Mouse (Mus musculus): ENCODE results near the gene Uvrag. TPM values are rescaled to one million over a fixed set of nuclear protein-coding genes. Genes with fewer than 3 reads are reported as not detected.
A peak's percentile ranks its signal among the peaks of the same experiment; 100 is the strongest.

Uvrag gene
- polyA plus RNA-seq, 1 experiment from 2014 or later = 16.7 TPM

DNA sequence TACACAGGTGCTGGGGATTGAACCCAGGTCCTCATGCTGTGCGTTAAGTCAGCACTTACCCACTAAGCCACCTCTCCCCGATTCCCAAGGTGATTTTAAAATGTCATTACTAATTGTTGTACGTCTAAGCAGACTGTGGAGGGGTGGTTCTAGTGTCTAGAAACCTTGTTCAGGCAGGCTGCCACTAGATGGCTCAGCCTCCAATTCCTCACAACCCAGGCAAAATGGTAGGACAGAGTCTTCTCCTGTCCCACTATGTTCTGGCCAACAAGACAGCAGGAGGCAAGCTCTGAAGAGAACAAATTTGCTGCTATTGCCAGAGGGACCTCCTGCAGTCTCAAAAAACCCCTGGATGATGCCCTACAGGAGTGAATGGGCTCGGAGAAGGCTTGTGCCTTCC, 259.1 kb downstream of the Uvrag start:
- Histone ChIP-seq H3K27me3 (ENCODE audit: control insufficient read depth, insufficient read depth, low read length) (no peaks in the 10 kb centered on the region), H3K36me3 (ENCODE audit: control insufficient read depth, insufficient read depth, low read length) (no peaks in the 10 kb centered on the region), H3K4me3 (ENCODE audit: low read depth, low read length) (no peak overlapping the region), H3K4me2 (no peak overlapping the region), H3K9ac (ENCODE audit: low read depth, low read length) (no peak overlapping the region), H3K27ac (ENCODE audit: low read depth, low read length) (no peak overlapping the region), H3K4me1 (ENCODE audit: control insufficient read depth, insufficient read depth, low read length) (peaks cover 4% of the 10 kb centered on the region), H3K9me3 (replicated peaks; ENCODE audit: control insufficient read depth, low read length) (no peaks in the 10 kb centered on the region)
- no peak for ATAC-seq (replicated peaks; ENCODE audit: insufficient number of reproducible peaks, low FRiP score, low TSS enrichment)
- 61% methylated on average over 4 of the region's 4 CpGs for WGBS (ENCODE audit: insufficient replicate concordance)

- no peaks in the 10 kb centered on the region for H3K27me3 ChIP-seq (ENCODE audit: control insufficient read depth, insufficient read depth, low read length)
- H3K4me2 ChIP-seq = no peak overlapping the region
- H3K27ac ChIP-seq (ENCODE audit: low read depth, low read length) = no peak overlapping the region
- 76% methylated on average over 2 of the region's 2 CpGs for WGBS (ENCODE audit: insufficient replicate concordance)
- no peak overlapping the region for H3K4me3 ChIP-seq (ENCODE audit: low read depth, low read length)
- H3K9me3 ChIP-seq (replicated peaks; ENCODE audit: control insufficient read depth, low read length) = no peaks in the 10 kb centered on the region
- peaks cover 22% of the 10 kb centered on the region for H3K4me1 ChIP-seq (ENCODE audit: control insufficient read depth, insufficient read depth, low read length)
- no peak for ATAC-seq (replicated peaks; ENCODE audit: insufficient number of reproducible peaks, low FRiP score, low TSS enrichment)
- no peaks in the 10 kb centered on the region for H3K36me3 ChIP-seq (ENCODE audit: control insufficient read depth, insufficient read depth, low read length)
- no peak overlapping the region for H3K9ac ChIP-seq (ENCODE audit: low read depth, low read length)
Measured at GRCm38 (mm10) chr7:98879176-98879575, 261.8 kb downstream of the Uvrag start.

DNA sequence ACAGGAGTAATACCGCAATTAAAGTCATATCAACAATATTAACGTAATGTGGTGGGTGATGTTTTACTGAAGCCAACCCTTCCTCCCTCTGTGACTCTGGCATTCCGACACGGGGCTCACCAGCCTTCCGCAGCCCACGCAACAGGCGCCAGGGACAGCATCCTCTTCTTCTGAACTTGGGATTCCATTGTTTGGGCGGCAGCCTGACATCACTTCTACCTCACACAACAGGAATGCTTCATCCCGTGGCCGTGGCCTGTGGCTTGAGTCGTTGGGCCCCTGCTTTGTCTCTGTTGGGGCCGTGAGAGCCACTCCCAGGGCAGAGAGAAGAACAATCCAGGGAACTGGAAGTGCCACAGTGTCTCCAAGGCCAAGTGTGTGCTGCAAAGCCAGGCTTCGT, 264.8 kb downstream of the Uvrag start:
- ATAC-seq (replicated peaks; ENCODE audit: insufficient number of reproducible peaks, low FRiP score, low TSS enrichment) = no peak
- Histone ChIP-seq H3K4me2 (no peak overlapping the region), H3K4me1 (ENCODE audit: control insufficient read depth, insufficient read depth, low read length) (peaks cover 26% of the 10 kb centered on the region), H3K9me3 (replicated peaks; ENCODE audit: control insufficient read depth, low read length) (no peaks in the 10 kb centered on the region), H3K27ac (ENCODE audit: low read depth, low read length) (no peak overlapping the region), H3K36me3 (ENCODE audit: control insufficient read depth, insufficient read depth, low read length) (no peaks in the 10 kb centered on the region), H3K4me3 (ENCODE audit: low read depth, low read length) (no peak overlapping the region), H3K9ac (ENCODE audit: low read depth, low read length) (no peak overlapping the region), H3K27me3 (ENCODE audit: control insufficient read depth, insufficient read depth, low read length) (0 out of 2 replicates have a peak, but pooled peaks cover 2% of the 10 kb centered on the region)
- WGBS (ENCODE audit: insufficient replicate concordance) = 36% methylated on average over 13 of the region's 13 CpGs

GRCm38 (mm10) chr7:98875390-98875990, 265.5 kb downstream of the Uvrag start:
- peaks cover 32% of the 10 kb centered on the region for H3K4me1 ChIP-seq (ENCODE audit: control insufficient read depth, insufficient read depth, low read length)

DNA sequence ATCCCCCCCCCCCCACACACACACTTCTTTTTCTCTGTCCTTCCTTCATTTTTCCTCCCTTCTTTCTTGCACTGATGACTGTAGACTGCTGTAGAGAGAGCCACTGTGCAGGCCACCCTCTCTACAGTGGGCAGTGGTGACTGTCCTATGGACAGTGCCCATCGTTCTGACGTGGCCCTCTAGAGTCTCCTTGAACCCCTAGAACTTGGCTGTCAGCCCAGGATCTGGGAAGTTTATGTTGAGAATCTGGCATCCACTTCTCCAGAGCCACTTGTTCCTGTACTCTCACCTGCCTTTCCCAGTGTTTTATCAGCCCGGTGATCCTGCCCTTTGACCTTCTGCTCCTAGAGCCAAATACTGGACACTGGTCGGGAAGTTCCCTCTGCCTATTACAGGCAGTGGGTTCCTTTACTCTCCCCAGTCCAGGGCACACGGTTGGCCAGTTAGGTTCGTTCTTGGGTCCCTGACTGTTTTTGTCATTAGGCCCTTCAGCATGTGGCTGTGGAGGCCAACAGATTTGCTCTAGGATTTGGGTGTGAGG, 266.5 kb downstream of the Uvrag start:
- no peak overlapping the region for H3K9ac ChIP-seq (ENCODE audit: low read depth, low read length)
- 49% methylated on average over 6 of the region's 6 CpGs for WGBS (ENCODE audit: insufficient replicate concordance)
- H3K4me2 ChIP-seq = no peak overlapping the region
- H3K4me3 ChIP-seq (ENCODE audit: low read depth, low read length) = no peak overlapping the region
- H3K27me3 ChIP-seq (ENCODE audit: control insufficient read depth, insufficient read depth, low read length) = 0 out of 2 replicates have a peak, but pooled peaks cover 3% of the 10 kb centered on the region
- no peak for ATAC-seq (replicated peaks; ENCODE audit: insufficient number of reproducible peaks, low FRiP score, low TSS enrichment)
- no peaks in the 10 kb centered on the region for H3K9me3 ChIP-seq (replicated peaks; ENCODE audit: control insufficient read depth, low read length)
- H3K27ac ChIP-seq (ENCODE audit: low read depth, low read length) = no peak overlapping the region
- H3K4me1 ChIP-seq (ENCODE audit: control insufficient read depth, insufficient read depth, low read length) = peaks cover 36% of the 10 kb centered on the region
- no peaks in the 10 kb centered on the region for H3K36me3 ChIP-seq (ENCODE audit: control insufficient read depth, insufficient read depth, low read length)

More at GRCm38 (mm10) chr7:98875390-98875990, 265.5 kb downstream of the Uvrag start:
- H3K36me3 ChIP-seq (ENCODE audit: control insufficient read depth, insufficient read depth, low read length) = no peaks in the 10 kb centered on the region
- H3K4me2 ChIP-seq = no peak overlapping the region
- no peak overlapping the region for H3K4me3 ChIP-seq (ENCODE audit: low read depth, low read length)
- 32% methylated on average over 13 of the region's 13 CpGs for WGBS (ENCODE audit: insufficient replicate concordance)
- no peak for ATAC-seq (replicated peaks; ENCODE audit: insufficient number of reproducible peaks, low FRiP score, low TSS enrichment)
- H3K27ac ChIP-seq (ENCODE audit: low read depth, low read length) = no peak overlapping the region
- H3K27me3 ChIP-seq (ENCODE audit: control insufficient read depth, insufficient read depth, low read length) = 0 out of 2 replicates have a peak, but pooled peaks cover 3% of the 10 kb centered on the region
- no peaks in the 10 kb centered on the region for H3K9me3 ChIP-seq (replicated peaks; ENCODE audit: control insufficient read depth, low read length)
- H3K9ac ChIP-seq (ENCODE audit: low read depth, low read length) = no peak overlapping the region

DNA sequence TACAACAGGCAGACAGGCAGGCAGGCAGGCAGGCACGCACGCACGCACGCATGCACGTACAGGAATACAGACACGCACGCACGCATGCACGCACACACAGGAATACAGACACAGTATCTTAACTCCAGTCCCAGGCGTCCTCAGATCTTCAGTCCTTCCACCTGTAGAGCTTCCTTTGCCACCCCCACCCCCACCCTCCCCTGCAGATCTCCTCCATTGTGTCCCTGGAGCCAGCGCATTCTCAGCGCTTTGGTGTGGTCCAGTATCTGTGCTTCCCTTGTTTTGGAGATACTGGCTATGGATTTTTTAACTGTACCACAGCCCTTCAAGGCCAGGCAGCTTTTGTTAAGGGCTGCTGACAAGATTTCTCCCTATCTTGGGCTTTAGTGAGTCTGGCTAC, 267.6 kb downstream of the Uvrag start:
- no peak overlapping the region for H3K27ac ChIP-seq (ENCODE audit: low read depth, low read length)
- H3K9ac ChIP-seq (ENCODE audit: low read depth, low read length) = no peak overlapping the region
- peaks cover 37% of the 10 kb centered on the region for H3K4me1 ChIP-seq (ENCODE audit: control insufficient read depth, insufficient read depth, low read length)
- no peaks in the 10 kb centered on the region for H3K36me3 ChIP-seq (ENCODE audit: control insufficient read depth, insufficient read depth, low read length)
- 80% methylated on average over 12 of the region's 12 CpGs for WGBS (ENCODE audit: insufficient replicate concordance)
- no peak overlapping the region for H3K4me3 ChIP-seq (ENCODE audit: low read depth, low read length)
- H3K4me2 ChIP-seq = no peak overlapping the region
- H3K27me3 ChIP-seq (ENCODE audit: control insufficient read depth, insufficient read depth, low read length) = 0 out of 2 replicates have a peak, but pooled peaks cover 3% of the 10 kb centered on the region
- H3K9me3 ChIP-seq (replicated peaks; ENCODE audit: control insufficient read depth, low read length) = no peaks in the 10 kb centered on the region
- ATAC-seq (replicated peaks; ENCODE audit: insufficient number of reproducible peaks, low FRiP score, low TSS enrichment) = no peak

- H3K4me3 ChIP-seq (ENCODE audit: low read depth, low read length) = no peak overlapping the region
- H3K4me1 ChIP-seq (ENCODE audit: control insufficient read depth, insufficient read depth, low read length) = peaks cover 47% of the 10 kb centered on the region
- no peak overlapping the region for H3K4me2 ChIP-seq
- no peak overlapping the region for H3K9ac ChIP-seq (ENCODE audit: low read depth, low read length)
- 0 out of 2 replicates have a peak, but pooled peaks cover 3% of the 10 kb centered on the region for H3K27me3 ChIP-seq (ENCODE audit: control insufficient read depth, insufficient read depth, low read length)
- no peaks in the 10 kb centered on the region for H3K36me3 ChIP-seq (ENCODE audit: control insufficient read depth, insufficient read depth, low read length)
- no peak overlapping the region for H3K27ac ChIP-seq (ENCODE audit: low read depth, low read length)
- no peaks in the 10 kb centered on the region for H3K9me3 ChIP-seq (replicated peaks; ENCODE audit: control insufficient read depth, low read length)
- ATAC-seq (replicated peaks; ENCODE audit: insufficient number of reproducible peaks, low FRiP score, low TSS enrichment) = no peak
- 71% methylated on average over 12 of the region's 12 CpGs for WGBS (ENCODE audit: insufficient replicate concordance)
Measured at GRCm38 (mm10) chr7:98871882-98872281, 269.1 kb downstream of the Uvrag start.

- Histone ChIP-seq H3K4me2 (no peak overlapping the region), H3K4me1 (ENCODE audit: control insufficient read depth, insufficient read depth, low read length) (peaks cover 42% of the 10 kb centered on the region), H3K27ac (ENCODE audit: low read depth, low read length) (peak overlapping the region; percentile 41; the same call in 1 of the 2 replicates), H3K9me3 (replicated peaks; ENCODE audit: control insufficient read depth, low read length) (no peaks in the 10 kb centered on the region), H3K4me3 (ENCODE audit: low read depth, low read length) (no peak overlapping the region), H3K36me3 (ENCODE audit: control insufficient read depth, insufficient read depth, low read length) (no peaks in the 10 kb centered on the region), H3K27me3 (ENCODE audit: control insufficient read depth, insufficient read depth, low read length) (0 out of 2 replicates have a peak, but pooled peaks cover 3% of the 10 kb centered on the region), H3K9ac (ENCODE audit: low read depth, low read length) (0 out of 2 replicates have a peak overlapping the region, but pooled peaks have one; percentile 39)
- 17% methylated on average over 12 of the region's 12 CpGs for WGBS (ENCODE audit: insufficient replicate concordance)
- ATAC-seq (replicated peaks; ENCODE audit: insufficient number of reproducible peaks, low FRiP score, low TSS enrichment) = no peak
Measured at GRCm38 (mm10) chr7:98870791-98871190, 270.1 kb downstream of the Uvrag start.

DNA sequence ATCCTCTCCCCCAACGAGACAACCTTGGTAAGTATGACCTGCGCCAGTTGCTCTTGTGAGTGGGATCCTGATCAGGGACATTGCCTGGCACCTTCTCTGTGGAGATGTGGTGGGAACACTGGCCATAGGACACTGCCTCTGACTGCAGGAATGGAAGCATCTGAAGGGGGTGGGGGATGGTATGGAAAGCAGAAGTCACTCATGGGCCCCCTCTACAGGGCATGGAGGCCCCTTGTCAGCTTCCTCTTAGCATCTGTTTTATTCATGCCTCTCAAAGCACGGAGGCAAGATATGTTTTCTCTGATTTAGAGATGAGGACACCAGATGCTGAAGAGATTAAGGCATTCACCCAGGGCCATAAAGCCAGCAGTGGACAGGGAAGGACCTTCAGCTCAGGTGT, 271.9 kb downstream of the Uvrag start:
- Histone ChIP-seq H3K9ac (ENCODE audit: low read depth, low read length) (no peak overlapping the region), H3K4me3 (ENCODE audit: low read depth, low read length) (no peak overlapping the region), H3K27me3 (ENCODE audit: control insufficient read depth, insufficient read depth, low read length) (0 out of 2 replicates have a peak, but pooled peaks cover 3% of the 10 kb centered on the region), H3K27ac (ENCODE audit: low read depth, low read length) (no peak overlapping the region), H3K9me3 (replicated peaks; ENCODE audit: control insufficient read depth, low read length) (no peaks in the 10 kb centered on the region), H3K4me2 (no peak overlapping the region), H3K36me3 (ENCODE audit: control insufficient read depth, insufficient read depth, low read length) (no peaks in the 10 kb centered on the region), H3K4me1 (ENCODE audit: control insufficient read depth, insufficient read depth, low read length) (peaks cover 38% of the 10 kb centered on the region)
- 56% methylated on average over 3 of the region's 3 CpGs for WGBS (ENCODE audit: insufficient replicate concordance)
- ATAC-seq (replicated peaks; ENCODE audit: insufficient number of reproducible peaks, low FRiP score, low TSS enrichment) = no peak

All from heart, embryonic 11.5 days (tissue).